Mouse (Mus musculus): ENCODE measurements around the gene Lingo3.

GRCm38 (mm10) chr10:80848571-80848970 is 4.7 kb upstream of the Lingo3 start:
- TF ChIP-seq CTCF (IDR thresholded peaks at IDR 0.05 in 2 of 3, conservative IDR thresholded peaks at IDR 0.05 in 1 of 3; ENCODE audit: control insufficient read depth in 1 of 3, insufficient read depth in 1 of 3, low read depth in 2 of 3, low read length in 3 of 3, poor library complexity in 1 of 3, severe bottlenecking in 1 of 3) = no peak
- TF ChIP-seq ZKSCAN1 (IDR thresholded peaks at IDR 0.05; ENCODE audit: low read depth, low read length) = no peak
- TF ChIP-seq EP300 (IDR thresholded peaks at IDR 0.05; ENCODE audit: low read depth in 1 of 2, low read length in 2 of 2) = no peak
- no peak for TF ChIP-seq HCFC1 (IDR thresholded peaks at IDR 0.05; ENCODE audit: low read depth, low read length)
- no peak for TF ChIP-seq USF1 (IDR thresholded peaks at IDR 0.05; ENCODE audit: low read depth, low read length)
- TF ChIP-seq NELFE (IDR thresholded peaks at IDR 0.05; ENCODE audit: low read depth, low read length) = no peak
- no peak for TF ChIP-seq MAX (IDR thresholded peaks at IDR 0.05; ENCODE audit: low read length)
- no peak for TF ChIP-seq BHLHE40 (IDR thresholded peaks at IDR 0.05; ENCODE audit: borderline replicate concordance, low read depth, low read length)
- no peak for TF ChIP-seq MEF2A (IDR thresholded peaks at IDR 0.05; ENCODE audit: extremely low read depth, insufficient replicate concordance, low read depth, low read length, poor library complexity, severe bottlenecking)
- TF ChIP-seq KAT2A (conservative IDR thresholded peaks at IDR 0.05; ENCODE audit: low read depth, low read length) = no peak
- TF ChIP-seq MAFK (IDR thresholded peaks at IDR 0.05; ENCODE audit: borderline replicate concordance, low read depth, low read length) = no peak

Measured in MEL (cell line).